ENCODE assay signal across 20 mouse cellular contexts in the genomic region with DNA sequence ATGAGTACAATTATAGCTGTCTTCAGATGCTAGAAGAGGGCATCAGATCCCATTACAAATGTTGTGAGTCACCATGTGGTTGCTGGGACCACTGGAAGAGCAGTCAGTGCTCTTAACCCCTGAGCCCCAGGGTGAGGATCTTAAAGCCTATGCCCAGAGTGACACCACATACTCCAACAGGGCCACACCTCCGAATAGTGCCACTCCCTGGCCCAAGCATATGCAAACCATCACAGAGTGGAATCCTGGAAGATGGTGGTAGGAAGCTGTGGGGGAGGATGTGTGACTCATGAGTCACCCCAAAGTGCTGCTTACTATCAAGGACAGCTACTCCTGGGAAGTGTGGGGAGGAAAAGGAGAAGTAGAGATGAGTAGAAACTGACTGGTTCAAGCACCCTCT. TPM values are rescaled to one million over a fixed set of nuclear protein-coding genes. Genes with fewer than 3 reads are reported as not detected.
DNase-seq lines count a peak whose midpoint lies in the region; ATAC-seq and TF ChIP-seq lines count a peak whose summit lies in the region.
"Had no signal": no experiment of that assay in that cellular context is flagged by ENCODE, and none has a peak within 500 bp of the region (broad histone marks: within the 10 kb centered on the region; RNA-seq: fewer than 3 reads in every experiment).

No protein-coding gene starts in this region.

- H3K4me1 ChIP-seq in G1E (ENCODE audit: insufficient read depth, low read depth, low read length), result peaks cover 22% of the 10 kb centered on the region
- no peaks in the 10 kb centered on the region for H3K4me1 ChIP-seq in forebrain, embryonic 13.5 days

- no peak overlapping the region for H3K4me3 ChIP-seq in G1E (ENCODE audit: low read depth, low read length)
- H3K4me3 ChIP-seq in forebrain, embryonic 13.5 days, result no peak overlapping the region

- H3K9ac ChIP-seq in forebrain, embryonic 13.5 days, result no peak overlapping the region
- H3K9ac ChIP-seq: lung, embryonic 14.5 days had no signal

- no peak for TF ChIP-seq CTCF in G1E (IDR thresholded peaks at IDR 0.05; ENCODE audit: low read depth, low read length)

- no peaks in the 10 kb centered on the region for H3K36me3 ChIP-seq in G1E (replicated peaks)
- H3K36me3 ChIP-seq in forebrain, embryonic 13.5 days (ENCODE audit: poor library complexity, severe bottlenecking), result no peaks in the 10 kb centered on the region

- H3K9me3 ChIP-seq in G1E (replicated peaks), result no peaks in the 10 kb centered on the region
- H3K9me3 ChIP-seq in forebrain, embryonic 13.5 days (replicated peaks), result no peaks in the 10 kb centered on the region

- DNase-seq in right cerebral cortex, adult 2 months (ENCODE audit: low spot score in 2 of 2), result peak; percentile 20 to 24
- no peak for DNase-seq in right cerebral cortex, postnatal 14 days
- DNase-seq in G1E (ENCODE audit: low spot score), result no peak
- peak; percentile 65 for DNase-seq in brain, adult 2 months (ENCODE audit: low read depth, low spot score)
- DNase-seq in adrenal gland, adult 8-10 months, result no peak
- DNase-seq in urinary bladder, adult 18-20 months (ENCODE audit: low spot score in 2 of 2), result no peak
- DNase-seq: adrenal gland, adult 2 months; cerebellum, adult 2 months; heart, adult 18-20 months; kidney, postnatal 4 days; liver; lung, embryonic 14.5 days; midbrain, embryonic 14.5 days; thymus, postnatal 14 days had no signal

- no peak overlapping the region for H3K27ac ChIP-seq in forebrain, embryonic 13.5 days

- 93% methylated on average over 1 of the region's 1 CpGs for WGBS in forebrain, embryonic 13.5 days

- no peak overlapping the region for H3K4me2 ChIP-seq in forebrain, embryonic 13.5 days
- H3K4me2 ChIP-seq: lung, embryonic 14.5 days had no signal

- 0 out of 2 replicates have a peak, but pooled peaks have one; percentile 22 for ATAC-seq in G1E (ENCODE audit: extremely low read depth, insufficient number of reproducible peaks, low FRiP score, poor library complexity, severe bottlenecking)
- ATAC-seq in forebrain, embryonic 13.5 days, result no peak

- H3K27me3 ChIP-seq in G1E (ENCODE audit: insufficient read depth, low read length), result peaks cover 21% of the 10 kb centered on the region
- no peaks in the 10 kb centered on the region for H3K27me3 ChIP-seq in forebrain, embryonic 13.5 days

RNA-seq across cellular contexts. Expression of a gene that starts 13.7 kb away (rescaled TPM):
- total RNA-seq in G1E (2014; fragmentation: Nextera tagmentation) (109 and 152 TPM in 2 replicates), G1E (2017) (14.0 and 16.6 TPM in 2 replicates)
- 50.3 and 51.3 TPM in 2 replicates for polyA plus RNA-seq in G1E (2012)
- 10 to 100 TPM; 44.1 to 57.5 (median 51.0) TPM for total RNA-seq in adrenal gland, adult 8-10 months (2022)
- 1.8 and 2.0 TPM in 2 replicates for polyA plus RNA-seq in forebrain, embryonic 13.5 days (2015; fragmentation: Nextera tagmentation; extraction: Ambion mirVana)

RNA-seq across cellular contexts. Expression of a gene that starts 50.1 kb away (rescaled TPM):
- not detected in 2 replicates for total RNA-seq in G1E (2014; fragmentation: Nextera tagmentation)
- total RNA-seq in G1E (2017), result not detected in 2 replicates
- polyA plus RNA-seq in G1E (2012), result not detected in 2 replicates
- not detected for total RNA-seq in adrenal gland, adult 8-10 months (2022)
- polyA plus RNA-seq in forebrain, embryonic 13.5 days (2015; fragmentation: Nextera tagmentation; extraction: Ambion mirVana), result 0.27 and 0.37 TPM in 2 replicates
- total RNA-seq: adrenal gland, adult 2 months; heart, adult 18-20 months; layer of hippocampus, postnatal 10 days; left cerebral cortex, postnatal 36 days had no signal
- polyA plus RNA-seq: adrenal gland, adult 2 months; cerebellum, adult 2 months; cortical plate, adult 2 months; embryonic facial prominence, embryonic 14.5 days; hindbrain, embryonic 11.5 days had no signal

Comparison
In these comparisons a context has a peak if more than half of its experiments do, and no peak if none do; other contexts are left out.
1. DNase-seq: peak in right cerebral cortex, adult 2 months (2 of 2) and brain, adult 2 months (single experiment); none in right cerebral cortex, postnatal 14 days (single experiment), G1E (single experiment), adrenal gland, adult 8-10 months (single experiment) and urinary bladder, adult 18-20 months (0 of 2).